Mouse (Mus musculus) forebrain, postnatal 0 days (tissue): Measurements from ENCODE around the gene Tbc1d25. TPM values are rescaled to one million over a fixed set of nuclear protein-coding genes. Genes with fewer than 3 reads are reported as not detected.
A peak's percentile ranks its signal among the peaks of the same experiment; 100 is the strongest.

Source experiments
- ATAC-seq: fragments of 200-750 bp; cut with Nextera tagmentation; 2 replicates; pipeline ENCODE4 v1.8.0; 2017; ENCODE audit warnings: mild to moderate bottlenecking, moderate library complexity
- DNase-seq: peaks from one replicate; pipeline ENCODE4 v3.0.0-alpha.2; 2015
- H3K27ac ChIP-seq: fragments of 300-500 bp; sonication (generic); 2 replicates; pipeline ENCODE4 v1.5.1; 2014; ENCODE audit warnings: low read depth, mild to moderate bottlenecking, antibody characterized with exemption, low read length, moderate library complexity, mixed read lengths
- H3K27me3 ChIP-seq: fragments of 300-500 bp; sonication (generic); 2 replicates; pipeline ENCODE4 v1.6.1; 2014; ENCODE audit warnings: mild to moderate bottlenecking, low read length, mixed read lengths; ENCODE audit not compliant: insufficient read depth
- H3K36me3 ChIP-seq: fragments of 300-500 bp; sonication (generic); 2 replicates; pipeline ENCODE4 v1.6.1; 2014; ENCODE audit warnings: mild to moderate bottlenecking, moderate library complexity; ENCODE audit not compliant: insufficient read depth
- H3K4me1 ChIP-seq: fragments of 300-500 bp; sonication (generic); 2 replicates; pipeline ENCODE4 v1.6.1; 2014; ENCODE audit warnings: antibody characterized with exemption; ENCODE audit not compliant: insufficient read depth
- H3K4me2 ChIP-seq: fragments of 300-500 bp; sonication (generic); 2 replicates; pipeline ENCODE4 v1.6.1; 2014; ENCODE audit warnings: low read depth, mild to moderate bottlenecking, moderate library complexity
- H3K4me3 ChIP-seq: fragments of 300-500 bp; sonication (generic); 2 replicates; pipeline ENCODE4 v1.5.1; 2014; ENCODE audit warnings: low read depth, low read length, mixed read lengths
- H3K9ac ChIP-seq: fragments of 300-500 bp; sonication (generic); 2 replicates; pipeline ENCODE4 v1.6.1; 2014; ENCODE audit warnings: mild to moderate bottlenecking
- H3K9me3 ChIP-seq: fragments of 300-500 bp; sonication (generic); 2 replicates; pipeline ENCODE4 v1.6.1; 2016; ENCODE audit warnings: low read length
- CTCF ChIP-seq: sonication (generic); IDR thresholded peaks from 2 replicates; pipeline ENCODE4 v1.5.1; 2016; ENCODE audit warnings: antibody characterized with exemption, control low read depth, low read depth
- WGBS: fragments of 180-500 bp; shearing (Covaris S2); extraction: QIAGEN DNeasy Blood & Tissue Kit; methylation state at CpG from one replicate; pipeline ENCODE4 v1.1.7; 2014; 5-methylcytosine and 5-hydroxymethylcytosine counted together
- polyA plus RNA-seq: library from polyadenylated mRNA; unstranded; fragments of >200 nt; fragmentation: Nextera tagmentation; extraction: Ambion mirVana; gene quantifications from 2 replicates; pipeline ENCODE4 v1.2.1, GENCODE M21; 2015
- total RNA-seq: library from RNA; depleted of rRNA; stranded (reverse); fragments of >200 nt; gene quantifications from 2 replicates; pipeline ENCODE4 v1.2.3, GENCODE M21; 2014

Gene Tbc1d25
- total and polyA plus RNA-seq, 2 experiments from 2014 or later = 16.3 to 22.7 TPM

GRCm38 (mm10) chrX:8145153-8145991 lies 30.6 kb downstream of the Tbc1d25 start, which contains the start of gene Rbm3:
Gene Rbm3, minus strand, starts transcription at chrX:8145880.
- DNase-seq = peak; percentile 93
- H3K9ac ChIP-seq = peak within 1 kb of the TSS; percentile 92
- H3K36me3 ChIP-seq = peaks cover 13% of the 10 kb centered on the region
- H3K9me3 ChIP-seq = no peaks in the 10 kb centered on the region
- TF ChIP-seq CTCF = peak; percentile 12; the same call in 1 of the 2 replicates
- peak within 1 kb of the TSS; percentile 53 for H3K4me2 ChIP-seq
- 0 out of 2 replicates have a peak, but pooled peaks cover 3% of the 10 kb centered on the region for H3K4me1 ChIP-seq
- peak; percentile 96 for ATAC-seq
- no peaks in the 10 kb centered on the region for H3K27me3 ChIP-seq
- H3K4me3 ChIP-seq = peak within 1 kb of the TSS; percentile 56
- WGBS = 26% methylated on average over 60 of the region's 65 CpGs
- H3K27ac ChIP-seq = peak within 1 kb of the TSS; percentile 98

- no peak for TF ChIP-seq CTCF
- Histone ChIP-seq H3K4me2 (peak overlapping the region; percentile 53), H3K4me3 (peak overlapping the region; percentile 56; the same call in 1 of the 2 replicates), H3K4me1 (0 out of 2 replicates have a peak, but pooled peaks cover 3% of the 10 kb centered on the region), H3K36me3 (peaks cover 13% of the 10 kb centered on the region), H3K9ac (no peak overlapping the region), H3K9me3 (no peaks in the 10 kb centered on the region), H3K27me3 (no peaks in the 10 kb centered on the region), H3K27ac (no peak overlapping the region)
- ATAC-seq = no peak
- DNase-seq = no peak
- 73% methylated on average over 7 of the region's 7 CpGs for WGBS
Measured at GRCm38 (mm10) chrX:8143750-8144149, 32.2 kb downstream of the Tbc1d25 start.

GRCm38 (mm10) chrX:8142948-8143347 lies 33.0 kb downstream of the Tbc1d25 start:
- Histone ChIP-seq H3K27me3 (no peaks in the 10 kb centered on the region), H3K4me1 (0 out of 2 replicates have a peak, but pooled peaks cover 3% of the 10 kb centered on the region), H3K9ac (no peak overlapping the region), H3K36me3 (peaks cover 13% of the 10 kb centered on the region), H3K9me3 (no peaks in the 10 kb centered on the region), H3K27ac (no peak overlapping the region), H3K4me3 (no peak overlapping the region), H3K4me2 (no peak overlapping the region)
- TF ChIP-seq CTCF = no peak
- DNase-seq (no peak), ATAC-seq (no peak)
- WGBS = 86% methylated on average over 7 of the region's 7 CpGs

GRCm38 (mm10) chrX:8141058-8141457 lies 34.9 kb downstream of the Tbc1d25 start:
- TF ChIP-seq CTCF = no peak
- no peak overlapping the region for H3K4me2 ChIP-seq
- no peak overlapping the region for H3K9ac ChIP-seq
- no peak for DNase-seq
- no peak overlapping the region for H3K27ac ChIP-seq
- H3K36me3 ChIP-seq = peaks cover 13% of the 10 kb centered on the region
- no peaks in the 10 kb centered on the region for H3K9me3 ChIP-seq
- no peaks in the 10 kb centered on the region for H3K27me3 ChIP-seq
- H3K4me1 ChIP-seq = 0 out of 2 replicates have a peak, but pooled peaks cover 3% of the 10 kb centered on the region
- no peak for ATAC-seq
- no peak overlapping the region for H3K4me3 ChIP-seq
- 74% methylated on average over 3 of the region's 3 CpGs for whole genome bisulfite sequencing

- Histone ChIP-seq H3K27me3 (no peaks in the 10 kb centered on the region), H3K4me2 (no peak overlapping the region), H3K4me3 (no peak overlapping the region), H3K9ac (no peak overlapping the region), H3K36me3 (peaks cover 13% of the 10 kb centered on the region), H3K4me1 (0 out of 2 replicates have a peak, but pooled peaks cover 3% of the 10 kb centered on the region), H3K9me3 (no peaks in the 10 kb centered on the region), H3K27ac (no peak overlapping the region)
- WGBS = 91% methylated on average over 2 of the region's 2 CpGs
- ATAC-seq (no peak), DNase-seq (no peak)
- TF ChIP-seq CTCF = no peak
Measured at GRCm38 (mm10) chrX:8140446-8140845, 35.5 kb downstream of the Tbc1d25 start.

- Histone ChIP-seq H3K27me3 (no peaks in the 10 kb centered on the region), H3K4me2 (no peak overlapping the region), H3K9me3 (no peaks in the 10 kb centered on the region), H3K4me1 (0 out of 2 replicates have a peak, but pooled peaks cover 3% of the 10 kb centered on the region), H3K27ac (no peak overlapping the region), H3K9ac (no peak overlapping the region), H3K36me3 (peaks cover 13% of the 10 kb centered on the region), H3K4me3 (no peak overlapping the region)
- DNase-seq (no peak), ATAC-seq (no peak)
- TF ChIP-seq CTCF = peak; percentile 8; the same call in 1 of the 2 replicates
- 58% methylated on average over 1 of the region's 1 CpGs for WGBS
Measured at GRCm38 (mm10) chrX:8139480-8139879, 36.5 kb downstream of the Tbc1d25 start.

GRCm38 (mm10) chrX:8135886-8136285 lies 40.1 kb downstream of the Tbc1d25 start:
- DNase-seq (no peak), ATAC-seq (no peak)
- H3K9ac ChIP-seq = no peak overlapping the region
- H3K36me3 ChIP-seq = no peaks in the 10 kb centered on the region
- H3K4me3 ChIP-seq = no peak overlapping the region
- no peak for TF ChIP-seq CTCF
- H3K27ac ChIP-seq = no peak overlapping the region
- no peak overlapping the region for H3K4me2 ChIP-seq
- 46% methylated on average over 2 of the region's 2 CpGs for WGBS
- H3K27me3 ChIP-seq = no peaks in the 10 kb centered on the region
- no peaks in the 10 kb centered on the region for H3K9me3 ChIP-seq
- H3K4me1 ChIP-seq = no peaks in the 10 kb centered on the region
